In the genomic region with DNA sequence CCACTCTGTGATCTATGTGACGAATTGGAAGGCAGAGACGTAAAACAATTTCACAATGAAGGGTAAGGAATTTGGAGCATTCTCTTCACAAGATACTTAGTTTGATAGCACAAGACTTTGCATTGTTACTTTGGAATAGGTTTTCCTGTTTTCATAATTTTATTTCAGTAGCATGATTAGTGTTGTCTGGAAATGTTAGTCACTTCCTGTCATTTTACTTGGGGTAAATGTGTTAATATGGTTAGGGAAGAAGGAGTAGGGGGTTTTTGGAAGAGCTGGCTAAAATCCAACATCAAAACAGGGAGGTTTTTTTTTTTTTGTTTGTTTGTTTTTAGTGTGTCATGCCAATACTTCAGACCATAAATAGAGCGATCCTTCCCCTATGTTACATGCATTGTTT, we compare ENCODE assay signal across 29 mouse cellular contexts. TPM values are rescaled to one million over a fixed set of nuclear protein-coding genes. Genes with fewer than 3 reads are reported as not detected.
"Had no signal": no experiment of that assay in that cellular context is flagged by ENCODE, and none has a peak within 500 bp of the region (broad histone marks: within the 10 kb centered on the region; RNA-seq: fewer than 3 reads in every experiment).

No protein-coding gene starts in this region.

- ATAC-seq: liver, embryonic 12.5 days; midbrain, embryonic 15.5 days had no signal

- H3K27ac ChIP-seq: layer of hippocampus, adult 2 months; limb, embryonic 10.5 days; limb, embryonic 13.5 days; liver, embryonic 12.5 days; liver, embryonic 15.5 days; lung, embryonic 15.5 days; macrophage; midbrain, embryonic 12.5 days; midbrain, embryonic 15.5 days; neural tube, embryonic 12.5 days; neural tube, embryonic 15.5 days; stomach, postnatal 0 days had no signal

- H3K9ac ChIP-seq: limb, embryonic 13.5 days; liver, embryonic 12.5 days; liver, embryonic 15.5 days; lung, embryonic 15.5 days; midbrain, embryonic 12.5 days; midbrain, embryonic 15.5 days; neural tube, embryonic 12.5 days; neural tube, embryonic 15.5 days had no signal

- H3K27me3 ChIP-seq: liver, embryonic 12.5 days; liver, embryonic 15.5 days; midbrain, embryonic 12.5 days; midbrain, embryonic 15.5 days; neural tube, embryonic 12.5 days; neural tube, embryonic 15.5 days had no signal

- H3K36me3 ChIP-seq: limb, embryonic 10.5 days; limb, embryonic 13.5 days; liver, embryonic 12.5 days; liver, embryonic 15.5 days; lung, embryonic 15.5 days; midbrain, embryonic 12.5 days; midbrain, embryonic 15.5 days; neural tube, embryonic 12.5 days; neural tube, embryonic 15.5 days had no signal

- H3K4me1 ChIP-seq: liver, embryonic 12.5 days; liver, embryonic 15.5 days; lung, embryonic 15.5 days; midbrain, embryonic 12.5 days; midbrain, embryonic 15.5 days; neural tube, embryonic 12.5 days; neural tube, embryonic 15.5 days had no signal

- H3K4me3 ChIP-seq: layer of hippocampus, adult 2 months; limb, embryonic 10.5 days; limb, embryonic 13.5 days; liver, embryonic 12.5 days; liver, embryonic 15.5 days; lung, embryonic 15.5 days; midbrain, embryonic 12.5 days; midbrain, embryonic 15.5 days; neural tube, embryonic 12.5 days; neural tube, embryonic 15.5 days had no signal

- DNase-seq: kidney, adult 8-10 months; kidney, postnatal 25 days; layer of hippocampus, adult 9-11 months; liver; lung, adult 18-20 months; right cerebral cortex, adult 18-20 months; right cerebral cortex, postnatal 14 days; right cerebral cortex, postnatal 4 days; thymus, adult 2 months; thymus, postnatal 14 days; thymus, postnatal 4 days had no signal

- H3K4me2 ChIP-seq: limb, embryonic 13.5 days; liver, embryonic 12.5 days; liver, embryonic 15.5 days; lung, embryonic 15.5 days; midbrain, embryonic 12.5 days; midbrain, embryonic 15.5 days; neural tube, embryonic 12.5 days; neural tube, embryonic 15.5 days had no signal

- H3K9me3 ChIP-seq: limb, embryonic 10.5 days; limb, embryonic 13.5 days; liver, embryonic 12.5 days; liver, embryonic 15.5 days; lung, embryonic 15.5 days; midbrain, embryonic 12.5 days; midbrain, embryonic 15.5 days; neural tube, embryonic 12.5 days; neural tube, embryonic 15.5 days had no signal

RNA-seq across cellular contexts. Expression of a gene that starts 46.5 kb away (rescaled TPM):
- total RNA-seq: layer of hippocampus, adult 2 months; layer of hippocampus, postnatal 25 days; left cerebral cortex, adult 18-20 months; left cerebral cortex, postnatal 25 days; megakaryocyte, adult 5-6 weeks had no signal
- polyA plus RNA-seq: large intestine, adult 2 months; limb, embryonic 10.5 days; limb, embryonic 13.5 days; liver, embryonic 12.5 days; liver, embryonic 15.5 days; lung, embryonic 15.5 days; macrophage; midbrain, embryonic 12.5 days; midbrain, embryonic 15.5 days; neural tube, embryonic 12.5 days; neural tube, embryonic 15.5 days; stomach, embryonic 14.5 days; thymus, adult 2 months had no signal

RNA-seq across cellular contexts. Expression of a gene that starts 47.3 kb away (rescaled TPM):
- total RNA-seq: megakaryocyte, adult 5-6 weeks had no signal
- polyA plus RNA-seq: macrophage had no signal
